Mouse (Mus musculus) G1E (cell line): ENCODE measurements around the gene Ppan. TPM values are rescaled to one million over a fixed set of nuclear protein-coding genes. Genes with fewer than 3 reads are reported as not detected.

Experiments
- ATAC-seq: 2 replicates; pipeline ENCODE4 v1.8.0; 2016; ENCODE audit warnings: mild to moderate bottlenecking; ENCODE audit not compliant: insufficient number of reproducible peaks, poor library complexity, low FRiP score, severe bottlenecking; ENCODE audit errors: extremely low read depth
- DNase-seq: peaks from one replicate; pipeline ENCODE4 v3.0.0; 2012; ENCODE audit warnings: low spot score
- H3K27me3 ChIP-seq: 2 replicates; pipeline ENCODE4 v1.6.1; 2012; ENCODE audit warnings: mild to moderate bottlenecking, low read length, inconsistent platforms; ENCODE audit not compliant: insufficient read depth
- H3K36me3 ChIP-seq: replicated peaks from 2 replicates; pipeline ENCODE3; 2012; ENCODE audit warnings: mild to moderate bottlenecking, inconsistent platforms
- H3K4me1 ChIP-seq: 2 replicates; pipeline ENCODE4 v1.6.1; 2012; ENCODE audit warnings: low read depth, low read length, inconsistent platforms, mixed read lengths; ENCODE audit not compliant: insufficient read depth
- H3K4me3 ChIP-seq: 2 replicates; pipeline ENCODE4 v1.5.1; 2012; ENCODE audit warnings: low read depth, mild to moderate bottlenecking, inconsistent platforms, low read length, moderate library complexity, mixed read lengths
- H3K9me3 ChIP-seq: replicated peaks from 2 replicates; pipeline ENCODE4 v1.6.1; 2012; ENCODE audit warnings: inconsistent platforms
- CTCF ChIP-seq: IDR thresholded peaks from 2 replicates; pipeline ENCODE4 v1.5.1; 2012; ENCODE audit warnings: low read depth, low read length, inconsistent platforms, mixed read lengths
- GATA1 ChIP-seq: IDR thresholded peaks from 2 replicates; pipeline ENCODE4 v1.6.1; 2012; ENCODE audit warnings: borderline replicate concordance, low read length, inconsistent platforms, mixed read lengths
- GATA2 ChIP-seq: IDR thresholded peaks from 2 replicates; pipeline ENCODE4 v1.6.1; 2012; ENCODE audit warnings: low read depth, low read length, inconsistent platforms, borderline replicate concordance
- POLR2AphosphoS5 ChIP-seq: IDR thresholded peaks from 2 replicates; pipeline ENCODE4 v1.6.1; 2012; ENCODE audit warnings: low read depth, low read length, inconsistent platforms; ENCODE audit not compliant: insufficient replicate concordance
- TAL1 ChIP-seq: conservative IDR thresholded peaks from 2 replicates; pipeline ENCODE4 v1.6.1; 2012; ENCODE audit warnings: low read depth, low read length, inconsistent platforms, mixed read lengths
- polyA plus RNA-seq: library from polyadenylated mRNA; stranded (reverse); fragments of >175 nt; gene quantifications from 2 replicates; pipeline ENCODE4 v1.2.3, GENCODE M21; 2012
- total RNA-seq, 2 experiments: library from RNA; stranded (forward) in 1 of 2; stranded (reverse) in 1 of 2; fragments of 200-1000 nt in 1 of 2; fragments of >200 nt in 1 of 2; fragmentation: Nextera tagmentation in 1 of 2; gene quantifications; 2 replicates each; pipeline ENCODE4 v1.2.3; 2014 to 2017

Gene Ppan
- total and polyA plus RNA-seq, 3 experiments, result 47.7 to 297 (median 66.9) TPM

GRCm38 (mm10) chr9:20902174-20902491, 14.2 kb downstream of the Ppan start:
- peaks cover 24% of the 10 kb centered on the region for H3K4me1 ChIP-seq
- no peaks in the 10 kb centered on the region for H3K27me3 ChIP-seq
- no peak overlapping the region for H3K4me3 ChIP-seq
- no peak for ATAC-seq
- peaks cover 44% of the 10 kb centered on the region for H3K36me3 ChIP-seq
- H3K9me3 ChIP-seq, result no peaks in the 10 kb centered on the region
- TF ChIP-seq GATA1 (no peak), TAL1 (no peak), POLR2AphosphoS5 (no peak; the same call in 1 of the 2 replicates), CTCF (no peak), GATA2 (no peak)
- DNase-seq, result no peak

GRCm38 (mm10) chr9:20909948-20910347, 22.0 kb downstream of the Ppan start:
- Histone ChIP-seq H3K4me1 (0 out of 2 replicates have a peak, but pooled peaks cover 2% of the 10 kb centered on the region), H3K36me3 (peaks cover 100% of the 10 kb centered on the region), H3K4me3 (no peak overlapping the region), H3K9me3 (no peaks in the 10 kb centered on the region), H3K27me3 (no peaks in the 10 kb centered on the region)
- TF ChIP-seq POLR2AphosphoS5 (no peak), GATA2 (no peak), TAL1 (no peak), CTCF (no peak), GATA1 (no peak)
- ATAC-seq, result no peak
- no peak for DNase-seq

- H3K4me3 ChIP-seq, result no peak overlapping the region
- peaks cover 12% of the 10 kb centered on the region; the same call in 1 of the 2 replicates for H3K4me1 ChIP-seq
- DNase-seq (peak; percentile 66), ATAC-seq (no peak)
- H3K9me3 ChIP-seq, result no peaks in the 10 kb centered on the region
- H3K27me3 ChIP-seq, result no peaks in the 10 kb centered on the region
- peaks cover 100% of the 10 kb centered on the region for H3K36me3 ChIP-seq
- TF ChIP-seq TAL1, result no peak
- TF ChIP-seq CTCF, result peak; percentile 57
Observed at GRCm38 (mm10) chr9:20916160-20916559, 28.2 kb downstream of the Ppan start.

- DNase-seq (no peak), ATAC-seq (no peak)
- H3K36me3 ChIP-seq, result peaks cover 100% of the 10 kb centered on the region
- no peak for TF ChIP-seq POLR2AphosphoS5
- no peaks in the 10 kb centered on the region for H3K27me3 ChIP-seq
- H3K9me3 ChIP-seq, result no peaks in the 10 kb centered on the region
- no peaks in the 10 kb centered on the region; the same call in 1 of the 2 replicates for H3K4me1 ChIP-seq
- H3K4me3 ChIP-seq, result no peak overlapping the region
Observed at GRCm38 (mm10) chr9:20923258-20923657, 35.3 kb downstream of the Ppan start.

Other genes starting within 250 kb of the Ppan start
Only the 20 nearest of the 21 such genes appear.
- 25.6 and 34.2 TPM in 2 replicates for gene Fbxl12, start 243.4 kb upstream of the Ppan start, total RNA-seq (2014; fragmentation: Nextera tagmentation)
- gene Fbxl12, start 243.4 kb upstream of the Ppan start, total RNA-seq (2017), result 6.3 and 7.9 TPM in 2 replicates
- gene Fbxl12, start 243.4 kb upstream of the Ppan start, polyA plus RNA-seq, result 15.4 and 22.0 TPM in 2 replicates
- 13.2 and 17.6 TPM in 2 replicates for gene Pin1, start 236.1 kb upstream of the Ppan start, total RNA-seq (2014; fragmentation: Nextera tagmentation)
- gene Pin1, start 236.1 kb upstream of the Ppan start, total RNA-seq (2017), result 17.0 and 21.3 TPM in 2 replicates
- 27.3 and 28.7 TPM in 2 replicates for gene Pin1, start 236.1 kb upstream of the Ppan start, polyA plus RNA-seq
- gene Olfm2, start 141.8 kb upstream of the Ppan start, total RNA-seq (2014; fragmentation: Nextera tagmentation), result not detected in 2 replicates
- gene Olfm2, start 141.8 kb upstream of the Ppan start, total RNA-seq (2017), result 0.06 TPM in 1 of 2 replicates, not detected in the other
- gene Olfm2, start 141.8 kb upstream of the Ppan start, polyA plus RNA-seq, result not detected in 2 replicates
- gene Col5a3, start 73.1 kb upstream of the Ppan start, total RNA-seq (2014; fragmentation: Nextera tagmentation), result not detected in 2 replicates
- 0.11 TPM in 1 of 2 replicates, not detected in the other for gene Col5a3, start 73.1 kb upstream of the Ppan start, total RNA-seq (2017)
- gene Col5a3, start 73.1 kb upstream of the Ppan start, polyA plus RNA-seq, result not detected in 2 replicates
- not detected in 2 replicates for gene Rdh8, start 69.7 kb upstream of the Ppan start, total RNA-seq (2014; fragmentation: Nextera tagmentation)
- gene Rdh8, start 69.7 kb upstream of the Ppan start, total RNA-seq (2017), result 0.06 TPM in 1 of 2 replicates, not detected in the other
- gene Rdh8, start 69.7 kb upstream of the Ppan start, polyA plus RNA-seq, result not detected in 2 replicates
- not detected in 2 replicates for gene A230050P20Rik, start 19.5 kb upstream of the Ppan start, total RNA-seq (2014; fragmentation: Nextera tagmentation)
- gene A230050P20Rik, start 19.5 kb upstream of the Ppan start, total RNA-seq (2017), result 0.05 TPM in 1 of 2 replicates, not detected in the other
- gene A230050P20Rik, start 19.5 kb upstream of the Ppan start, polyA plus RNA-seq, result 0.04 and 0.05 TPM in 2 replicates
- gene Angptl6, start 8.4 kb upstream of the Ppan start, total RNA-seq (2014; fragmentation: Nextera tagmentation), result 1.2 and 5.1 TPM in 2 replicates
- gene Angptl6, start 8.4 kb upstream of the Ppan start, total RNA-seq (2017), result 0.66 and 0.93 TPM in 2 replicates
- 2.4 and 3.1 TPM in 2 replicates for gene Angptl6, start 8.4 kb upstream of the Ppan start, polyA plus RNA-seq
- gene Eif3g, start 10.4 kb downstream of the Ppan start, total RNA-seq (2014; fragmentation: Nextera tagmentation), result 198 and 222 TPM in 2 replicates
- gene Eif3g, start 10.4 kb downstream of the Ppan start, total RNA-seq (2017), result 173 and 175 TPM in 2 replicates
- 475 and 545 TPM in 2 replicates for gene Eif3g, start 10.4 kb downstream of the Ppan start, polyA plus RNA-seq
- gene Dnmt1, start 71.7 kb downstream of the Ppan start, total RNA-seq (2014; fragmentation: Nextera tagmentation), result 142 and 148 TPM in 2 replicates
- 167 and 197 TPM in 2 replicates for gene Dnmt1, start 71.7 kb downstream of the Ppan start, total RNA-seq (2017)
- 178 and 209 TPM in 2 replicates for gene Dnmt1, start 71.7 kb downstream of the Ppan start, polyA plus RNA-seq
- 1.8 and 8.4 TPM in 2 replicates for gene S1pr2, start 88.6 kb downstream of the Ppan start, total RNA-seq (2014; fragmentation: Nextera tagmentation)
- gene S1pr2, start 88.6 kb downstream of the Ppan start, total RNA-seq (2017), result 2.1 and 2.8 TPM in 2 replicates
- gene S1pr2, start 88.6 kb downstream of the Ppan start, polyA plus RNA-seq, result 1.6 TPM in 2 replicates
- gene Mrpl4, start 114.6 kb downstream of the Ppan start, total RNA-seq (2014; fragmentation: Nextera tagmentation), result 38.4 and 39.6 TPM in 2 replicates
- gene Mrpl4, start 114.6 kb downstream of the Ppan start, total RNA-seq (2017), result 39.1 and 51.5 TPM in 2 replicates
- gene Mrpl4, start 114.6 kb downstream of the Ppan start, polyA plus RNA-seq, result 92.6 and 129 TPM in 2 replicates
- gene Icam1, start 127.8 kb downstream of the Ppan start, total RNA-seq (2014; fragmentation: Nextera tagmentation), result 9.6 and 9.9 TPM in 2 replicates
- gene Icam1, start 127.8 kb downstream of the Ppan start, total RNA-seq (2017), result 15.7 and 17.1 TPM in 2 replicates
- gene Icam1, start 127.8 kb downstream of the Ppan start, polyA plus RNA-seq, result 5.0 and 5.8 TPM in 2 replicates
- 2.1 and 4.8 TPM in 2 replicates for gene Icam4, start 141.2 kb downstream of the Ppan start, total RNA-seq (2014; fragmentation: Nextera tagmentation)
- 8.2 and 10.6 TPM in 2 replicates for gene Icam4, start 141.2 kb downstream of the Ppan start, total RNA-seq (2017)
- 8.3 and 11.2 TPM in 2 replicates for gene Icam4, start 141.2 kb downstream of the Ppan start, polyA plus RNA-seq
- gene Icam5, start 143.9 kb downstream of the Ppan start, total RNA-seq (2014; fragmentation: Nextera tagmentation), result not detected in 2 replicates
- gene Icam5, start 143.9 kb downstream of the Ppan start, total RNA-seq (2017), result 0.33 and 0.99 TPM in 2 replicates
- gene Icam5, start 143.9 kb downstream of the Ppan start, polyA plus RNA-seq, result 0.30 and 0.38 TPM in 2 replicates
- not detected in 2 replicates for gene Zglp1, start 178.9 kb downstream of the Ppan start, total RNA-seq (2014; fragmentation: Nextera tagmentation)
- not detected in 2 replicates for gene Zglp1, start 178.9 kb downstream of the Ppan start, total RNA-seq (2017)
- 4.0 and 4.5 TPM in 2 replicates for gene Zglp1, start 178.9 kb downstream of the Ppan start, polyA plus RNA-seq
- 0.98 and 2.2 TPM in 2 replicates for gene Gm49373, start 184.9 kb downstream of the Ppan start, total RNA-seq (2014; fragmentation: Nextera tagmentation)
- gene Gm49373, start 184.9 kb downstream of the Ppan start, total RNA-seq (2017), result 0.33 and 1.0 TPM in 2 replicates
- 0.61 and 1.2 TPM in 2 replicates for gene Gm49373, start 184.9 kb downstream of the Ppan start, polyA plus RNA-seq
- gene Fdx1l, start 185.4 kb downstream of the Ppan start, total RNA-seq (2014; fragmentation: Nextera tagmentation), result 52.4 and 58.5 TPM in 2 replicates
- gene Fdx1l, start 185.4 kb downstream of the Ppan start, total RNA-seq (2017), result 54.3 and 56.1 TPM in 2 replicates
- gene Fdx1l, start 185.4 kb downstream of the Ppan start, polyA plus RNA-seq, result 30.6 and 31.0 TPM in 2 replicates
- 95.6 and 162 TPM in 2 replicates for gene Gm38431, start 203.8 kb downstream of the Ppan start, total RNA-seq (2014; fragmentation: Nextera tagmentation)
- 2.1 and 2.8 TPM in 2 replicates for gene Gm38431, start 203.8 kb downstream of the Ppan start, total RNA-seq (2017)
- gene Gm38431, start 203.8 kb downstream of the Ppan start, polyA plus RNA-seq, result 382 and 444 TPM in 2 replicates
- gene Raver1, start 203.8 kb downstream of the Ppan start, total RNA-seq (2014; fragmentation: Nextera tagmentation), result 35.1 and 72.2 TPM in 2 replicates
- gene Raver1, start 203.8 kb downstream of the Ppan start, total RNA-seq (2017), result 18.5 and 19.6 TPM in 2 replicates
- gene Raver1, start 203.8 kb downstream of the Ppan start, polyA plus RNA-seq, result 0.62 and 0.92 TPM in 2 replicates
- 16.1 and 16.6 TPM in 2 replicates for gene Tyk2, start 243.1 kb downstream of the Ppan start, total RNA-seq (2014; fragmentation: Nextera tagmentation)
- gene Tyk2, start 243.1 kb downstream of the Ppan start, total RNA-seq (2017), result 17.4 and 19.0 TPM in 2 replicates
- gene Tyk2, start 243.1 kb downstream of the Ppan start, polyA plus RNA-seq, result 17.3 and 19.0 TPM in 2 replicates